Mouse (Mus musculus): ENCODE measurements around the gene Tlnrd1.
"Not testable (repeated sequence)": the region's sequence is repeated elsewhere in the genome, so short reads cannot be mapped to it uniquely, and the experiment has no call there.

The Tlnrd1 gene

DNA sequence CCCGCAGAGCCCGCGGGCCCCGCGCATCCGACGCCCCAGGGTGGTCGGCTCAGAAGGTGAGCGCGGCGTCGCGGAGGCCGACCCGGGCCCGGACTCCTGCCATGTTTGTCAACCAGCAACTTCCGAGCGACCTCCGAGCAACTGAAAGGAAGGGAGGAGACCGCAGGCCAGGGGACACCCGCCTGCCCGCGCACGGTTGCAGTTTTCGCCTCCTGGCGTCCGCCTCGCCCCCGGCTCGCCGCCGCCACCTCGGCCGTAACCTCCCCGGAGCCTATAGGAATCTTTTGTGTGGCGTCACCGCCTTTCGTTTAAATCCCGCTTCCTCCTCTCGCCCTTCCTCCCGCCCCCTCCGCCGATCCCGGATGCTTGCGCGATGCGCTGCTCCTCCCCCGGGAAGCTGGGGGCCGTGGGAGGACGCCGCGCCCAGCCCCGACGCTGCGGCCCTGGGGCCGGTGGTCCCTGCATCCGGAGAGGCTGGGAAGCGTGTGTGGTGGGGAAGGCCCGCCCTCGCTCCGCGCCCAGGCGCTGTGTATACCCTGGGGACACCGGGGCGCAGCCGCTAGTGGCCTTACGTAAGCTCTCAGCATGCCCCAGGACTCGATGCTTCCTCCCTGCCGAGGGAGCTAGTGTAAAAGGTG lies at the start of gene Tlnrd1, which contains the start of gene Mesd:
TSS of gene Tlnrd1 (minus strand) at position 285 of the 638 bp plus-strand sequence.
TSS of gene Mesd (plus strand) at position 446 of the 638 bp plus-strand sequence.
- DNase-seq (ENCODE audit: low spot score in 2 of 2), result peak; percentile 92

DNA sequence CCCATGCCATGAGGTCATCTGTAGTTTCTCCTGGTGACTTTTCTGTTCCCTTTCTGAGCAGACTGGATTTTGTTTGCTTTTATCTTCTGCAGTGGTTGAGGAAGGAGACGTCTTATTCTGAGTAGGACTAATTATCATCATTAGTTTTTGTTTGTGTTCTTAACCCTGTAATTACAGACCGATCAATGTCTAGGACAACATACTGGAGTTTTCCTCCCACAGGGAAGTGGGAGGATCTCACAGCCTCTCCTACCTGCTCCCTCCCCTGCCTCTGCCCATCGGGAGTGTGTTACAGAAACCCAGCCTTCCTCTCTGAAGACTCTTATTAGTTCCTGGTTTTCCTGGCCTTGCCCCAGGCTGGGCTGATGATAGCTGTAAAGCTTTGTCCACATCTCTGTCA lies 37.5 kb upstream of the Tlnrd1 start:
- no peak for DNase-seq (ENCODE audit: low spot score in 2 of 2)

DNA sequence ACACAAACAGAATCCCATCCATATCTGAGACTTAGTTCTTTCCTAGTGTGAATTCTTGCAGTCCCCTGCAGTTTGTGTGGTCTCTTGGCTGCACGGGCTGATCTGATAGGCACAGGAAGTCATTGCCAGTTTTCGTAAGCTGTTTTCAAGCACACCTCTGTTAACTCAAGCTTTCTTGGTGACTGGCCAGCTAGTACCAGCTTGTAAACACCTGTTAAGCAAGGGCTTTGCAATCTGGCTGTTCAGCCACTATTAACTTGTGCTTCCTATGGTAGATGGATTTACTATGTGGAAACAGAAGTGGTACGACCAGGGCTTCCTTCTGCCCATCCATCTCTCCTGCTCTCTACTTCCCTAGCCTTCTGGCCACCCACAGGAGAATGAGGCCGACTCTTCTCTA lies 36.1 kb upstream of the Tlnrd1 start:
- no peak for DNase-seq (ENCODE audit: low spot score in 2 of 2)

DNA sequence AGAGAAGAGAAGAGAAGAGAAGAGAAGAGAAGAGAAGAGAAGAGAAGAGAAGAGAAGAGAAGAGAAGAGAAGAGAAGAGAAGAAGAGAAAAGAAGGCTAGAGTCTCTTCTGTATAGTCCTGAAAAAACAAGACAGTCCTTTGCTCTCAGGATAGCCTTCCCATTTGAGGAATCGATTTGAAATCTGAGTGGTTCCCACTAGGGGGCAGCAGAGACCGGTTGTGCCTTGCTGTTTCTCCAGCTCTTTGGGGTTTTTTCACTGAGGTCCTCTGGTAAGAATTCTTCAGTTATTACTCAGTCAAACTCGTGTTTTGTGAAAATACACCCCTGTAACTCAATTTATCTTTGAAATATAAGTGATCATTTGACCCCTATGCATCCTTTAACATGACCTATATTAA lies 30.5 kb upstream of the Tlnrd1 start:
- peak; percentile 88 to 94 for DNase-seq (ENCODE audit: low spot score in 2 of 2)

DNA sequence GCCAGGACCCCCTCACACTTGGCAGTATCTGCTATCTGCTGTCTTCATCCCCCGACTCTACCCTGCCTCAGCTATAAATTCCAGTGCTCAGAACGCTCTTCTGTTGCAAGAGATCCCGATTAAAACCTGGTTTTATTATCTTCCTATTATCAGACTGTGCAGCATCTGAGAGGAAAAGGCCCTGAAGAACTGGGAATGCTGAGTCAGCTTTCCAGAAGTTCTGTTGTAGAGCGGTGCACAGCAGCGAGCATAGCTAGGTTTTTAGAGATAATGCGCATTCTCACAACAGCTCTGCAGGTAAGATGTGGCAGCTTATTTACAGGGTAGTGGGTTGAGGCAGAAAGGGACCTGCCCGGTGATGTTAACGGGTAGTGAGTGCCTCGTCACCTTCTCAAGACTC lies 29.9 kb upstream of the Tlnrd1 start:
- no peak for DNase-seq (ENCODE audit: low spot score in 2 of 2)

DNA sequence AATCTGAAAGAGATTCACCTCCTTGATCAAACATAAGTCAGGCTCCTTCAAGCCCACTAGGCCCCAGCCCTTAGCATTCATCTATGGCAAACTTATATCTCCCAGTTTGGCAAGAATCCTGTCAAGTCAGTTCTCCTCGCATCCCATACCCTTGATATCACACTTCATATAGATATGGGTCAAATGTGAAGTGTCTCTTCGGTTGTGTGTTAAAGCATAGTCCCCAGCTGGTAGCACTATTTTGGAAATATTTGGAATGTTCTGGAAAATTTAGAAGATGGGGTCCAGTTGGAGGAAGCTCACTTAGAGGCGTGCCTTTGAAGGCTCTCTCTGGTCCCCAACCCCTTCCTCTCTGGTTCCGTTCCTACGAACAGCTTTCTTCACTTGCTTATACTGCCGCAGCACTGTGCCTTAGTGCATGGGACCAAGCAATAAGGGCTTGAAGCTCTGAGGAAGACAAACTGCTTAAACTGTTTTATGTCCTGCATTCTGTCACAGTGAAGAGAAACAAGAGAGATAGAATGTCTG lies 29.4 kb upstream of the Tlnrd1 start:
- DNase-seq (ENCODE audit: low spot score in 2 of 2), result no peak

DNA sequence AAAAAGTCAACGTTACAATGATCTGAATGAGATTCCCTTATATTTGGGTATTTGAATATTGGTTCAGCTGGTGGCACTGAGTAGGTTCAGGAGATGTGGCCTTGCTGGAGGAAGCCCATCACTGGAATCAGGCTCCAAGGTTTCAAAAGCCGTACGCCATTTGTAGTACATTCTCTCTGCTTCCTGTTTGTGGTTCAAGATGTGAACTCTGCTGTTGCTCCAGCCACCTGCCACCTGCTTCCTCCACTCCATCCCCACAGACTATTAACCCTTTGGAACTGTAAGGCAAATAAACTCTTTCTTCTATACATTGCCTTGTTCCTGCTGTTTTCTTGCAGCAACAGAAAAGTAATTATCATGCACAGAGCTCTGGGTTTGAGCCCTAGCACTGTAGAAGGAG lies 27.8 kb upstream of the Tlnrd1 start:
- DNase-seq (ENCODE audit: low spot score in 2 of 2), result no peak

GRCm38 (mm10) chr7:83904831-83905230 lies 20.7 kb upstream of the Tlnrd1 start:
- no peak for DNase-seq (ENCODE audit: low spot score in 2 of 2)

DNA sequence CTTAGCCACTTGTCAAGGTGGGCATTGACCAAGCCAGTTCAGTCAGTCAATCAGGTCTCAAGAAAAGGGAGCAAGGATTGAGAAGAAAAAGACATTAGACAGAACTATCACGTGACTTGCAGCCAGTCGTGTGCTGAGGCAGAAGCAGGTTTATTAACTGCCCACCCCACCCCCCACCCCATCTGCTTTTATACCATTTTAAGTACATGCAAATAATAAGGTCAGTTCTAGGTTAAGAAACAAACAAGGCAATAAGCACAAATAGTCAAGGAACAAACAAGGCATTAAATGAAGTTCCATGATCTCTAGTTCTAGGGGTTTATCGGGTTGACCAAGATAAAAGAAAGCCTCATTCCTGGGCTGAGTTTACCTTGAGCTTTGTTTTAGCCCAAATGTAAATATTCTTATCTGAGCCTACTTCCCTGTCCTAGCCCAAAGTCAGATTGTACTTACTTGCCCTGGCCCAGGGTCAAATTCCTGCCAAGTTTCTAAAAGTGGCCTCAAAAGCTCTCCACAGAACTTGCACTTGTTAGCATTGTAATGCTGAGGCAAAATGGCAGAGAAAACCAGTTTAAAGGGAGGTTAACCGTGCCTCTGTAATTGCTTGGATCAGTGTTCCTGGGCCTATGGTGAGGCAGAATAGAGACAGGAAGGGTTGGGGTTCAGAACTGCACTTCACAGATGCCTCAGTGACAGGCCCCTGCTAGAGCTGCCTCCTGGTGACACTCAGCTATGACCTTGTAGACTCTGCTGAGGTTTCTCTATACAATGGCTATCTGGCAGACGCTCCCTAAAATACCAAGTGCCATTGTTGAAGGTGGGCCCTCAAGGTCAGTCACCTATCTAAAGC lies 18.4 kb upstream of the Tlnrd1 start:
- DNase-seq (ENCODE audit: low spot score in 2 of 2), result no peak

GRCm38 (mm10) chr7:83901425-83901824 lies 17.3 kb upstream of the Tlnrd1 start:
- DNase-seq (ENCODE audit: low spot score in 2 of 2), result no peak

DNA sequence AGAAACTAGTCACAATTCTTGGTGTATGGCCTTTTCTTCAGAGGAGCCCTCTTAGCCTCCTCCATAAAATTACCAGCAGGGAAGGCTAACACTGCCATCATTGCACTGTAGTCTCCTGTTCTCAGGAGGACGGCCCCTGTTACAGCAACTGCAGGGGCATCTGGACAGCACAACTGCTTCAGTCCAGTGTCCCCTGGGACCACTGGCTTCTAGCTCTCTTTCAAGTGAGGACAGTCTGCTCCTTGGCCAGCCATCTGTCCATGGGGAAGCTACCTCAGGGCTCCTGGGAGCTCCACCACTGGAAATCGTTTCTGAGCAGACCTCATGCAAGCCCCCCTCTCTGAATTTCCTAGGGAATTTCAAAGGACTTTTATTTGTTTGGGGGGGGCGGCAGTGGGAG lies 16.4 kb upstream of the Tlnrd1 start:
- DNase-seq (ENCODE audit: low spot score in 2 of 2), result no peak

- DNase-seq (ENCODE audit: low spot score in 2 of 2), result no peak
Observed at GRCm38 (mm10) chr7:83898267-83898666, 14.2 kb upstream of the Tlnrd1 start.

- no peak for DNase-seq (ENCODE audit: low spot score in 2 of 2)
Observed at GRCm38 (mm10) chr7:83896077-83896740, 12.1 kb upstream of the Tlnrd1 start.

DNA sequence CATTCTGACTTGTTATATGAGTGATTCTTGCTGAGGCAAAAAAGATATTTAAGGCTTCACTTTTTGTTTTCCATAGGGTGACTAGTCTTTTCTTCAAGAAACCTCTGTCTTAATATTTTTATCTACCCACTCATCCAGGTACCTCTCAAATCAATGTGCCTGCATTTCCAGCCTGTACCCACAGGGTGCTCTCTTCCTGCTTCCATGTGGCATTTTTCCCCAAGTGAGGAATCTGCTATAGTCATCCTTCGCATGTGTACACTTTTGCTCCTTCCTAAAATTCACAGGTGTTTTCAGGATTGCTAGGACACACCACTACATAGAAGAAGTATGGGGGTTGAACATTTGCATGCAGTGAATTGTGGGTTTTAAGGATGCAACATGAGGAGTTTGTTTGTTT lies 10.2 kb upstream of the Tlnrd1 start:
- no peak for DNase-seq (ENCODE audit: low spot score in 2 of 2)

DNA sequence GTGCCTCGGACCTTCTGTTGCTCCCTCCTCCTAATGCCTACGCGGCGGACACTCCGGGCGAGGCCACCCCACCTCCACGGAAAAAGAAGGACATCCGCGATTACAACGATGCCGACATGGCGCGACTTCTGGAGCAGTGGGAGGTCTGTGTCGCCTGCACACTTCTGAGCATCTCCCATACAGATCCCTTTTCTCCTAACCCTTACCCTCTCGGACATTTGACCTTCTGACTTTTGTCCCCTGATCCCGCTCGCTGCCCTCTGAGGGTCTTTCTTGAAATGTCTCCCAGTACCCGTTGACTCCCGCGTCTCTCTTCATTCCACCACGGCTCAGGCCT lies 8.2 kb upstream of the Tlnrd1 start:
- DNase-seq (ENCODE audit: low spot score in 2 of 2), result no peak

- peak; percentile 94 to 96 for DNase-seq (ENCODE audit: low spot score in 2 of 2)
Observed at GRCm38 (mm10) chr7:83891433-83892332, 7.6 kb upstream of the Tlnrd1 start.

GRCm38 (mm10) chr7:83889946-83890345 lies 5.8 kb upstream of the Tlnrd1 start:
- not testable (repeated sequence) for DNase-seq (ENCODE audit: low spot score in 2 of 2)

DNA sequence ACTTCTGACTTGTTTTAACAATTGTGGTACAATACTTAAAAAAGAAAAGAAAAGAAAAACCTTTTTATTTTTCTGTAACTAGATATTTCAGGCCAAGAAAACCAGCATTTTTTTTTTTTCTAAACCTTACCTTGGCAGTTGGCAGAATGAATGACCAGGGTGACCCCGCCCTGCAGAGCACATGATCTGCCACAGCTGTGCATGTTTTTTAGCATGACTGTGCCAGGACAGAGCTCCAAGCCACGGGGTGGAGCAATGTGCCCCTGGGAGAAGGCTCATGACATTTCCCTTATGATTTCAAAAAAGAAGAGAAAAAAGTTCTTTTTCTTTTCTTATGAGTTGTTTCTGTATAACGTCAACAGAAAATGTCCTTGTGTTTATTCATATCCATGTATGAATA lies 5.3 kb upstream of the Tlnrd1 start:
- no peak for DNase-seq (ENCODE audit: low spot score in 2 of 2)

- DNase-seq (ENCODE audit: low spot score in 2 of 2), result no peak
Observed at GRCm38 (mm10) chr7:83886366-83887129, 2.4 kb upstream of the Tlnrd1 start.

DNA sequence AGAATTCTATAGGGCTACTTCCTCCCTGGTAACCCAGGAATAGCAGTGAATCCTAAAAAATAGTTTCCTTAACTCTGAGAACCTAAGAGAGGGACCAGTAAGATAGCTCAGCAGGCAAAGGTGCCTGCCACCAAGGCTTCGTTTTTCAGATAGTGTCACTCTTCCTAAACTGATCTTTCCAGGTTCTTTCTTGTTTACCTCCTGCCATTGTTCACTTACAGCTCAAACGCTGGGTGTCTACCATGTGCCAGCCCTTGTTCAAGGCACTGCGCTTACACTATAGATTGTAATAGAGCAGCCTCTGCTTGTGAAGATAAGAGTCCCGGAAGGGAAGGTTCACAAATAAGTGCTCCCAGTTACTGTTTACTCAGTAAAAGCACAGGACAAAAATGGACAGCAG lies 1.7 kb upstream of the Tlnrd1 start:
- DNase-seq (ENCODE audit: low spot score in 2 of 2), result no peak

Measured in right cerebral cortex, adult 2 months (tissue).